Mouse (Mus musculus) telencephalon, adult 2 months (tissue): Measurements from ENCODE around the gene Pih1d1.
"Not testable (repeated sequence)": the region's sequence is repeated elsewhere in the genome, so short reads cannot be mapped to it uniquely, and the experiment has no call there.

Experiments used
- DNase-seq: peaks from one replicate; pipeline ENCODE4 v3.0.0-alpha.2; 2011; ENCODE audit warnings: low read depth, low spot score

Gene Pih1d1

DNA sequence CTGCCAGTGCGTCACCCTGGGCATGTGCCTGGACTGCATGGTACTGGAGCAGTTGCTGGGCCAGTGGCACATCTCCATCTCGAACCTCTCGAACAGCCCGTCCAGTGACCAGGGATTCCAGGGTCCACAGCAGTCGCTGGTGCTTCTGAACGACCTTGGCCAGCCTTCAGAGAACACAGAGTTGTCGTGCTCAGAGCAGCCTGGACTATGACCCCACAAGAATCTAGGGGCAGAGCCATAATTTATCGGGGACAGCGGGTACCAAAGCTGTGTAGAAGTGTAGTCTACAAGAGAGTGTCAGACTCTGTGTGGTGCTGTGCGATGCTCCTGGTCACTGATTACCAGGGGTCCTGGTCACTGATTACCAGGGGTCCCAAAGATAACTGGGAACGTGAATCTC lies 6.2 kb upstream of the Pih1d1 start:
- DNase-seq: no peak

DNA sequence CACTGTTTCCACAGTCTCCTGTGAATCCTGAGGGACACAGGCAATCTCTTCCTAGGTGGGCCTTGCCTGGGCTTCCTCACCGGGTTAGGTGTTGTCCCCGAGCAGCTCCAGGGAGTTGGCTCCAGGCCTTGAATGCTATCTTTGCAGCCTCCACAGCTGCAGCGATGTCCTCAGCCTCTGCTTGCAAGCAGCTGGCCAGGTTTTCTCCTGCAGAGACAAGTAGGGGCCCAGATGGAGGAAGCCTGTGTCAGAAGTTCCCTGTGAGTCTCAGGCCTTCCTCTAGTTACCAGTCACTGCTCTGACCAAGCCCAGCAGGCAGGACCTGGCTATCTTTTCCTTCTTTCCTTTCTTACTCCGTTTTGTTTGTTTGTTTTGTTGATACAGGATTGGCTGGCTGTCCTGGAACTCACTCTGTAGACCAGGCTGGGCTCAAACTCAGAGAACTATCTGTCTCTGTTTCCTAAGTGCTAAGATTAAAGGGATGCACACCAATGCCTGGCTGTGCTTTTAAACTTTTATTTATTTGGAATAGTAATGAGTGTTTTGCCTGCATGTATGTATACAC lies 5.5 kb upstream of the Pih1d1 start:
- no peak for DNase-seq

GRCm38 (mm10) chr7:45149545-45149944 lies 4.6 kb upstream of the Pih1d1 start:
- no peak for DNase-seq

DNA sequence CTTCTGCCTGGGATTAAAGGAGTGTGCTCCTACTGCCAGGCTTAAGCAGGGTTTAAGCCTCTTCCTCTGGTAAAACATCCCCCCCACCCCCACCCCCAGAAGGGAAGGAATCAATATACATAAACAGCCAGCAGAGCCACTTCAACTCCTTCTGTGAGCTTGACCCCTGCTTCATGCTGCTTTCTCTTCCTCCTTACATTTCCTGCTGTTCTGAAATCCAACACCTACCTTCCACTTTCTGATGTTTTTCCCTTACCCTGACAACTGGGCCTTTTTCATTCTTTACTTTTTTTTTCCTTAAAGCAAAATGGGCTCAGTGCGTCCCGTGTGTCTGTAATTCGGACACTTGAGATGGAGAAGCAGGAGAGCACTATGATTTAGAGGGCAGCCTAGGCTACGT lies 3.8 kb upstream of the Pih1d1 start:
- no peak for DNase-seq

DNA sequence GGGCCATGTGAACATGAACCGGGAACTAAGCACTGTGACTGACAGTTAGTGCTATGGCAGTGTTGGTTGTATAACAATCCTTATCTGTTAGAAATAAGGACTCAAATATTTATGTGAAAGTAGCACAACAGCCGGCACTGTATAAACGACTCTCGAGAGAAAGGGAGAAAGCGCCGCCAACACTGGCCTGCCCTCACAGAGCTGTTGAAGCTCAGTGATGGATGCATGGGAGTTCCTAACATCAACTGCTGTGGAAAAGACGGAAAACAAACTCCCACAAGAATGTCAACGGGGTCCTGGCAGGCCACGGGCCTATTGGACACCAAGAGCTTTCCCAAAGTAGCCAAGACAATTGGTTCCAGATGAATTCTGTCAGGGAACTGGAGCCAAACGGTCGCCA lies 2.8 kb upstream of the Pih1d1 start:
- no peak for DNase-seq

DNA sequence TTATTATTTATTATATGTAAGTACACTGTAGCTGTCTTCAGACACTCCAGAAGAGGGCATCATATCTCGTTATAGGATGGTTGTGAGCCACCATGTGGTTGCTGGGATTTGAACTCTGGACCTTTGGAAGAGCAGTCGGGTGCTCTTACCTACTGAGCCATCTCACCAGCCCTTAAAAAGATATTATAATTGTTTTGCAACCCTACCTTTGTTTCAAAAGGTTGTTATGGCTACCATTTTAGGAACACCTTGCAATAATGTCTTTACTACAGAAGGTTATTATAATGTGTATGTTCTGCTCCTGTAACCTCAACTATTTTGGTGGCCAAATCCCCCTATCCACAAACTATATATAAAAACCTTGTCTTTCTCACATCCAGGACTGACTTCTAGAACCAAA lies 1.1 kb upstream of the Pih1d1 start:
- DNase-seq: not testable (repeated sequence)

GRCm38 (mm10) chr7:45153586-45153985 lies 517 bp upstream of the Pih1d1 start:
- DNase-seq: no peak

- no peak for DNase-seq
These were observed 951 bp downstream of the Pih1d1 start for GRCm38 (mm10) chr7:45154993-45155514.

GRCm38 (mm10) chr7:45155590-45155989 lies 1.5 kb downstream of the Pih1d1 start:
- DNase-seq: no peak

GRCm38 (mm10) chr7:45156206-45156605 lies 2.1 kb downstream of the Pih1d1 start:
- DNase-seq: no peak

DNA sequence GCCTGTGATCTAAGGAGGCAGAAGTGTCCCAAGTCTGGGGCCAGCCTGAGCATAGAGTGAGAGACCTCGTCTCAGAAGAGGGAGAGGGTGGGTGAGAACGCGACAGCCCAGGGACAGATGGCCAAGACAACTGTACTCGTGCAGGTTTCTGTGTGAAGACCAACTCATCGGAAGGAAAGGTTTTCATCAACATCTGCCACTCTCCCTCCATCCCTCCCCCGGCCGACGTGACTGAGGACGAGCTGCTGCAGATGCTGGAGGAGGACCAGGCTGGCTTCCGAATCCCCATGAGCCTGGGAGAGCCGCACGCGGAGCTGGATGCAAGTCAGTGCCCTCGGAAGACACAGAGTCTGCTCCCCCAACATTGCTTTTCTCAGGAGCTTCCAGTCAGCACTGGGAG lies 3.4 kb downstream of the Pih1d1 start:
- DNase-seq: peak; percentile 67

GRCm38 (mm10) chr7:45158991-45159390 lies 4.9 kb downstream of the Pih1d1 start:
- no peak for DNase-seq

GRCm38 (mm10) chr7:45160316-45160800 lies 6.3 kb downstream of the Pih1d1 start:
- DNase-seq: no peak

DNA sequence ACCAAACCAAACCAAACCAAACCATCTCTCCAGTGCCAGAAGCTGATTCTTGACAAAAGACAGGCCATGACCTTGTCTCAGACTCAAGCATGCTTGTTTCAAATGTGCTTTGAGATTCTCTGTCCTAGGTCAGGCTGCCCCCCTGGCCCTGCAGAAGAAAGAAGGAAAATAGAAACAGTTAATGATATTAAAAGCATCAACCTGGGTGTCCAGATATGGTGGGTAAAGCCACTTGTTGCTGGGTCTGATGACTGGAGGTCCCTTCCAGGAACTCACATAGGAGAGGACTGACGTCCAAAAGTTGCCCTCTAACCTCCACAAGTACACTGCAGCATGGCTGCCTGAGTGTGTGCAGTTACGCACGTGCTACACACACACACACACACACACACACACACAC lies 6.8 kb downstream of the Pih1d1 start:
- no peak for DNase-seq

DNA sequence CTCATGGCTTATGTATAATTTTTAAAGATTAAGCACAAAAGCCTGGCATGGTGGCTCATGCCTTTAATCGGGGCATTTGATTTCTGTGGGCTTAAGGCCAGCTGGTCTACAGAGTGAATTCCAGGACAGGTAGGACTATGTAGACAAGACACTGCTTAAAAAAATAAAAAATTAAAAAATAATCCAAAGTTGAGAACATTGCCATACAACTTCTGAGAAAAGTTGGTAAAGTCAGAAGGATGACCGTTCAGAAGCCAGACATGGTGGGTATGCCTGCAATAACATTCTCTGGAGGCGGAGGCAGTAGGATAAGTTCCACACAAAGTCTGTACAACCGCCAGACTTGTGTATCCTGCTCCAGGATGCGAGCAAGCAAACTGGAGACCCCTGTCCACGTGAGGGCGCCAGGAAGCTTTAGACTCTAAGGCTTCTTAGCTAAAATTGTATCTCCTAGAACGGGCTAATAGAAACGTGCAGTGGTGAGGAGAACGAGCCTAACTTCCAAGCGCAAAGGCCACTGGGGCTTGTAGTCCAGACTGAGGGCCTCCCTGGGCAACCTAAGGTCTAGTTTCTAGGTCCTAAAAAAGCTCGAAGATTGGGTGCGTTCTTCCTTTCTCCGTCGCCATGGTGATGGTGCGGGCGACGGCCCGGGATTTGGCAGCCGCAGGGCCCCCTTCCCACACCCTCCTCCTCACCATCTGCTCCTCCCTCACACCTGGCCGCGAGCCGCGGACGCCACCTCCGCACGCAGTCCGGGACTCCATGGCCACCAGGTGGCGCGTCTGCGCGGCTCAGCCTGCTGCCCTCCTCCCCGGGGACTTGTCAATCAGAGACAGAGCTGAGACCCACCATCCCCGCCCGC lies 7.7 kb downstream of the Pih1d1 start:
- DNase-seq: peak; percentile 97

- no peak for DNase-seq
These were observed 8.4 kb downstream of the Pih1d1 start for GRCm38 (mm10) chr7:45162551-45162950.

DNA sequence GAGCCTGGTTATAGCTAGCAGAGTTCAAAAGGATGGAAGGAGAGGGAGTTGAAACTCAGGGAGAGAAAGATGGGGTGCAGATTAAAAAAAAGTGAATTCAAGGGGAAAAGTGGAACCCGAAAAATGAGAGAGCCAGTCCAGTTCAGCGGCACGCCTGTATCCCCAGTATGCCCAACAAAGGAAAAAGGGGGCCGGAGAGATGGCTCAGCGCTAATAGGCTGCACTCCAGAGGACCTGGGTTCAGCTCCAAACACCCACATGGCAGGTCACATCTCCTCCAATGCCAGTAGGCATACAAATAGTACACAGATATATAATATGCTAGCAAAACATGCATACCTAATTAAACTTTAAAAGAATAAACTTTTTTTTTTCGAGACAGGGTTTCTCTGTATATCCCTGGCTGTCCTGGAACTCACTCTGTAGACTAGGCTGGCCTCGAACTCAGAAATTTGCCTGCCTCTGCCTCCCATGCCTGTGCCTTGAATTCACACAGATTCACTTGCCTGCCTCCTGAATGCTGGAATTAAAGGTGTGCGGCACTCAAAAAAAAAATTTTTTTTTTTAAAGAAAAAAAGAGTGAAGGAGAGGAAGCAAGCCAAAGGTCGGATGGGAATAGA lies 9.0 kb downstream of the Pih1d1 start:
- DNase-seq: no peak

GRCm38 (mm10) chr7:45163735-45164490 lies 9.8 kb downstream of the Pih1d1 start, which contains the start of gene Slc17a7:
Gene Slc17a7 (plus strand): TSS chr7:45163949.
- no peak for DNase-seq

GRCm38 (mm10) chr7:45164833-45165232 lies 10.7 kb downstream of the Pih1d1 start:
- DNase-seq: no peak

- DNase-seq: no peak
These were observed 11.6 kb downstream of the Pih1d1 start for GRCm38 (mm10) chr7:45165701-45166100.

- peak; percentile 71 for DNase-seq
These were observed 12.9 kb downstream of the Pih1d1 start for GRCm38 (mm10) chr7:45166950-45167401.
